17 mouse cellular contexts compared by ENCODE assay signal in the genomic region with DNA sequence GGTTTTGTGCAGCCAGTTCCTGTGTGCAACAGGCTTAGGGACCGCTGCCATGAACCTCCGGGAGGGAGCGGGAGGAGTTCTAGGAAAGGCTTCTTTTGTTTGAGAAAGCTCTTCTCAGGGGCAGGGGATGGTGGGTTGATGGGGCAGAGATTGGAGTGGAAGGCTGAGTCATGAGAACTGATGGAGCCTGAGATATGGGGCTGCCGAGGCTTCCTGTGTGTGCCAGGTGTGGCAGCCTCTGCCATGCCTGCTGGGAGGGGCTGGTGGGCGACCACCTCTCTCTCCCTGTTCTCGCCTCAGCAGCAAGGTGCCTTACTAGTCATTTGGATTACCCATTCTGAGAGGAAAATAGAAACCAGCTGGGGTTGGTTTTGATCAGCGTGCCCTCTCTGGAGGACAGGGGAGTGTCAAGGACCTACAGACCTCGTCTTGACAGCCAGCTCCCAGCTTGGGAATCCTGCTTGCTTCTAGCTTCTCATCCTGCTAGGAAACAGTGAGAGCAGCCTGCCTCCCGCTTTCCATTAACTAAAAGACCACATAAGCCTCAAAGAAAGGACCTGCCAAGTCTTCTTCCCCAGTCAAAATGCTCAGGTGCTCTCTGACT.
DNase-seq lines count a peak whose midpoint lies in the region; ATAC-seq lines count a peak whose summit lies in the region.
"Had no signal": no experiment of that assay in that cellular context is flagged by ENCODE, and none has a peak within 500 bp of the region (broad histone marks: within the 10 kb centered on the region; RNA-seq: fewer than 3 reads in every experiment).

No protein-coding gene starts in this region.

- H3K27ac ChIP-seq in forebrain, embryonic 10.5 days: peak overlapping the region; percentile 51; the same call in 1 of the 2 replicates
- no peak overlapping the region for H3K27ac ChIP-seq in forebrain, embryonic 12.5 days
- no peak overlapping the region for H3K27ac ChIP-seq in forebrain, embryonic 16.5 days (ENCODE audit: low read length)
- H3K27ac ChIP-seq: intestine, embryonic 15.5 days had no signal

- 19% methylated on average over 9 of the region's 9 CpGs for WGBS in forebrain, embryonic 10.5 days
- WGBS in forebrain, embryonic 12.5 days: 15% methylated on average over 8 of the region's 9 CpGs
- 20% methylated on average over 9 of the region's 9 CpGs for WGBS in forebrain, embryonic 16.5 days

- H3K4me3 ChIP-seq in forebrain, embryonic 10.5 days: no peak overlapping the region
- no peak overlapping the region for H3K4me3 ChIP-seq in forebrain, embryonic 12.5 days (replicated peaks)
- no peak overlapping the region for H3K4me3 ChIP-seq in forebrain, embryonic 16.5 days (replicated peaks; ENCODE audit: low read length)
- H3K4me3 ChIP-seq: intestine, embryonic 15.5 days; midbrain, embryonic 12.5 days had no signal

- DNase-seq in forebrain, embryonic 10.5 days (ENCODE audit: extremely low spot score, low spot score): no peak
- peak; percentile 55 for DNase-seq in ES-CJ7 (ENCODE audit: low read depth, low spot score)
- peak; percentile 87 for DNase-seq in thymus, postnatal 14 days
- no peak for DNase-seq in embryo, embryonic 10.5 days (ENCODE audit: low spot score)
- no peak for DNase-seq in gastrocnemius, adult 18-20 months (ENCODE audit: low spot score)
- DNase-seq: adrenal gland, postnatal 14 days; cerebellum, adult 2 months; liver; lung, adult 18-20 months; lung, postnatal 36 days; right cerebral cortex, postnatal 4 days had no signal

- peaks cover 33% of the 10 kb centered on the region for H3K4me1 ChIP-seq in forebrain, embryonic 10.5 days
- H3K4me1 ChIP-seq in forebrain, embryonic 12.5 days: peaks cover 23% of the 10 kb centered on the region
- H3K4me1 ChIP-seq in forebrain, embryonic 16.5 days (replicated peaks; ENCODE audit: control insufficient read depth, insufficient read depth, low read length): peaks cover 8% of the 10 kb centered on the region; the same call in 1 of the 2 replicates

- ATAC-seq in forebrain, embryonic 12.5 days (ENCODE audit: low FRiP score): no peak
- peak; percentile 22 to 53; a peak in 3 of 4 replicates for ATAC-seq in hematopoietic stem cell, adult 5-6 weeks (replicated peaks in 1 of 2; ENCODE audit: insufficient read depth in 1 of 2, low FRiP score in 2 of 2, low TSS enrichment in 1 of 2, low read depth in 1 of 2, poor library complexity in 2 of 2, severe bottlenecking in 2 of 2)
- no peak for ATAC-seq in forebrain, embryonic 16.5 days
- ATAC-seq: intestine, embryonic 15.5 days had no signal

- H3K36me3 ChIP-seq in forebrain, embryonic 10.5 days (replicated peaks): no peaks in the 10 kb centered on the region
- H3K36me3 ChIP-seq in forebrain, embryonic 12.5 days (replicated peaks): no peaks in the 10 kb centered on the region
- H3K36me3 ChIP-seq in forebrain, embryonic 16.5 days (ENCODE audit: control insufficient read depth, insufficient read depth): no peaks in the 10 kb centered on the region
- H3K36me3 ChIP-seq: G1E; intestine, embryonic 15.5 days; midbrain, embryonic 12.5 days had no signal

- H3K9ac ChIP-seq in forebrain, embryonic 12.5 days: no peak overlapping the region
- no peak overlapping the region for H3K9ac ChIP-seq in forebrain, embryonic 16.5 days (replicated peaks; ENCODE audit: low read depth, low read length)
- H3K9ac ChIP-seq: intestine, embryonic 15.5 days; midbrain, embryonic 12.5 days had no signal

- no peak overlapping the region for H3K4me2 ChIP-seq in forebrain, embryonic 12.5 days
- H3K4me2 ChIP-seq in forebrain, embryonic 16.5 days (ENCODE audit: low read length): no peak overlapping the region
- H3K4me2 ChIP-seq: intestine, embryonic 15.5 days; midbrain, embryonic 12.5 days had no signal

- H3K9me3 ChIP-seq in forebrain, embryonic 10.5 days: no peaks in the 10 kb centered on the region
- no peaks in the 10 kb centered on the region for H3K9me3 ChIP-seq in forebrain, embryonic 12.5 days
- H3K9me3 ChIP-seq in forebrain, embryonic 16.5 days (ENCODE audit: control insufficient read depth, low read length): no peaks in the 10 kb centered on the region
- H3K9me3 ChIP-seq: G1E; intestine, embryonic 15.5 days; midbrain, embryonic 12.5 days had no signal

- peaks cover 54% of the 10 kb centered on the region for H3K27me3 ChIP-seq in forebrain, embryonic 10.5 days (ENCODE audit: poor library complexity, severe bottlenecking)
- peaks cover 33% of the 10 kb centered on the region for H3K27me3 ChIP-seq in forebrain, embryonic 12.5 days
- 0 out of 2 replicates have a peak, but pooled peaks cover 4% of the 10 kb centered on the region for H3K27me3 ChIP-seq in forebrain, embryonic 16.5 days (replicated peaks; ENCODE audit: control insufficient read depth, insufficient read depth, low read length)
- H3K27me3 ChIP-seq: intestine, embryonic 15.5 days had no signal

Comparison
In these comparisons a context has a peak if more than half of its experiments do, and no peak if none do; other contexts are left out.
1. DNase-seq: peak in ES-CJ7 (single experiment) and thymus, postnatal 14 days (single experiment); none in forebrain, embryonic 10.5 days (single experiment), embryo, embryonic 10.5 days (single experiment) and gastrocnemius, adult 18-20 months (single experiment).
2. ATAC-seq: peak in hematopoietic stem cell, adult 5-6 weeks (2 of 2); none in forebrain, embryonic 12.5 days (single experiment) and forebrain, embryonic 16.5 days (single experiment).